Mouse (Mus musculus) layer of hippocampus, postnatal 25 days (tissue): ENCODE results near the gene Fhdc1. TPM values are rescaled to one million over a fixed set of nuclear protein-coding genes. Genes with fewer than 3 reads are reported as not detected.

ENCODE experiments used
- DNase-seq, 2 experiments: peaks; one replicate each; pipeline ENCODE4 v3.0.0; 2022; ENCODE audit warnings: mixed read lengths in 2 of 2, low spot score in 1 of 2; ENCODE audit errors: extremely low spot score in 1 of 2
- total RNA-seq, 2 experiments: library from RNA; stranded (reverse); gene quantifications; 2 replicates each; pipeline ENCODE4 v1.2.3; 2021

Gene Fhdc1
- total RNA-seq, 2 experiments from 2014 or later = 2.0 to 2.9 TPM

DNA sequence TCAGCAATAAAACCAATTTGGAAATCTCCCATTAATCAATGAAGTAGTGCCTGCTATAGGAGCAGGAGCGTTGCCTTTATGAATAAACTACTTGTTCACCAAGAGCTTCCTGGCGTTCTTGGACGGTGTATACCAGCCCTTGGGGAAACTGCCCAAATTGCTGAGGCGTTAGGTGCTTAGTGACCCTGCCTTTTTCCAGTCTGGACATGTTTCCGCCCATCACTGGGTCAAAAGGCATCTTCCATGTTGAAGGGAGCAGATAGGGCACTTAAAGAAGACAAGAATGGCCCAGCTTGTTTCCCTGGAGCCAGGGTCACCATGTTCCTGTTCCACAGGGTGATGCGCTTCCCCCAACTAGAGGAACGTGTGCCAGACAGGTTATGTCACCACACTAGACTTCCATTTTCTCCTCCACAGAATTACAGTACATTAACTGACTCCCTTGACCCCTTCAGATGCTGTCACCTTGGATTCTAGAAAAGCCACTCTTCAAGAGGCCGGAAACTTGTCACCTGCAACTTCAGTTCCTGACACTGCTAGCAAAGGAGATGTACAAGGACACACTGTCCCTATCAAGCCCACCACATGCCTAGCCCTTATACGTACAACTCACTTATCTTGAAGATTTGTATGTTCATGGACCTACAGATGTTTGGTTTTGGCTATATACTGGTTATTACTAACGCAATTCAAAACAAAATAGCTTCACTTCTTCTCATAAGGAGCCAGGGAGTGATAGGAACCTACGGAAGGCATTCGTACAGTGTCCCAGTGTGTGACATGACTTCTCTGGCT, 5.1 kb downstream of the Fhdc1 start:
- no peak for DNase-seq

DNA sequence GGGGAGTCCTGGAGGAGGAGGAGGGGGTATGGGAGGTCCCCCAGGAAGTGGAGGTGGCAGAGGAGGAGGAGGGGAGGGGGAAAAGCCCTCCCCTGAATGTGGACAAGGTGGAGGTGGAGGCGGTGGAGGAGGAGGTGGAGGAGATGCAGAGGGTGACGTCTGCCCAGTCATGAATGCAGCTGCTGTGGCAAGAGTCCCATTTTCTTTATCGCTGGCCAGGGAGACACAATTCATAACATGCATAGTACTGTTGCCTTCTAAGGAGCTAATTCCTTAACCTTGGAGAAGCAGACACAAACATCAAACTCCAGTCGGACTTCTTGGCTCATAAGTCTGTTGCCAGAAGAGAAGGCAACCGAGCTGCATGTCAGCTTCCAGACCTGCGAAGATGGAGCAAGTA, 5.8 kb downstream of the Fhdc1 start:
- no peak for DNase-seq

DNA sequence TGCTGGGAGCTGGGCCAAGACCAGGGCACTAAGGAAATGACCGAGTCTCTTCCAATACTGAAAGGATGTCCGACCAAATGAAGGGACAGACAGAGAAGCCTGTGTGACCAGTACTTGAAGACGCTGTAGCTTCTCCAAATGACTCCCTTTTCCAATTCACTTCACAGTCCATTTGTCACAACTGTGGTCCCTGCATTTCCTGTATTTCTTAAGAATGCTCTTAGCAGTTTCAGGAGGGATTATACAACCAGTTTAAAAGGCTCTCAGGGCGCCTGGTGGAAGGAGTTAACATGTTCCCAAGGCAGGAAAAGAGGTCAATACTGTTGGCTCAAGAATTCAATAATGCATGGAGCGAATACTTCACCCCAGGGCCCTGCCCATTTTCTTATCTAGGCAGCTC, 7.3 kb downstream of the Fhdc1 start:
- no peak for DNase-seq

DNA sequence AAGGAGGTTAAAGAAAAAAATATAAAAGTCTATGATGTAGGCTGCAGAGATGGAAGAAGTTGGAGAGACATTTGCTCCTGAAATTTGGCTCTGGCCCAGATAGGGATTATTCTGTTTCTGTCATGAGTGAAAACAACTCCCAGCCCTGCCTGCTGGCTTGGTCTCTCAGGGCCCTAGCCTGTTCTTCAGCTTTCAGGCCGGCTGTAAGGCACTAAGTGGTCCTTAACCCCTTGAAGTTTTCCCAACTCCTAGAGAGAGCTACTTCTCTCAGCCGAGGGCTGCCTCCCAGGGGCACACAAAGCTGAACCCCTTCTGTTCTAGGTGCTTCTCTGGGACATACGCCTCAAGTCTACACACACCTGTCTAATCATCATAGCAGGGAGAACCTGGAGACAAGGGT, 7.7 kb downstream of the Fhdc1 start:
- no peak for DNase-seq

DNA sequence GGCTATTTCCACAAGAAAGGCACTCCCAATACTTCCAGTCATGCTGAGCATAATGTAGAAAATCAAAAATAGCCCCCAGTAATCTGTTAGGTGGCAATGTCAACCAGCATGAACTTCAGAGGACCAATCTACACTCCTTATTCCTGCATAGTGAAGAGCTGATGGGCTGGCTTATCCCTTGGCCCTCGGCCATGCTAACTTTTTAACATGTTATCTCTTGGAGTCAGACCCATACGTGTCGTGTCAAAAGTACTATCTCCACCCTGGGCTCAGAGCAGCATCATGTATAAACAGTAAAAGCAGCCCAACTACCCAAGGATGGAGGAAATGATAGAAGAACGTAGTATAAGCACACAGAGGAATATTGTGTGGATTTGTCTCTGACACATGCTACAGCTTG, 9.1 kb downstream of the Fhdc1 start:
- DNase-seq = no peak

DNA sequence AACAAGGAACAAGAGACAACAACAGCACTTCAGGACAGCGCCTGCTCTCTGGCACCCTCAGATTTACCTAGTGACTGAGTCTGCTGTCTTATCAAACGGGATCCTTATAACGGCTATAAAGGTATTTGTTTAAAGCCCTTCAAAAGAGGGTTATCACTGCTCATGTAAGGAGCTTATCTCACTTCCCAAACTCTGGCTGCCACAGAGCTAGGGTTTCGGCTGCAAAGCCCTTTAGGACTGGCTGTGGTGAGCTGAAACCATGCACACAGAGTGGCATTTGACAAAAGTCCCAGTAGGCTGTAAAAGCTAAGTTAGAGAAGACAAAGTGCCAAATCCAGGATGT, 12.1 kb downstream of the Fhdc1 start:
- DNase-seq = no peak

DNA sequence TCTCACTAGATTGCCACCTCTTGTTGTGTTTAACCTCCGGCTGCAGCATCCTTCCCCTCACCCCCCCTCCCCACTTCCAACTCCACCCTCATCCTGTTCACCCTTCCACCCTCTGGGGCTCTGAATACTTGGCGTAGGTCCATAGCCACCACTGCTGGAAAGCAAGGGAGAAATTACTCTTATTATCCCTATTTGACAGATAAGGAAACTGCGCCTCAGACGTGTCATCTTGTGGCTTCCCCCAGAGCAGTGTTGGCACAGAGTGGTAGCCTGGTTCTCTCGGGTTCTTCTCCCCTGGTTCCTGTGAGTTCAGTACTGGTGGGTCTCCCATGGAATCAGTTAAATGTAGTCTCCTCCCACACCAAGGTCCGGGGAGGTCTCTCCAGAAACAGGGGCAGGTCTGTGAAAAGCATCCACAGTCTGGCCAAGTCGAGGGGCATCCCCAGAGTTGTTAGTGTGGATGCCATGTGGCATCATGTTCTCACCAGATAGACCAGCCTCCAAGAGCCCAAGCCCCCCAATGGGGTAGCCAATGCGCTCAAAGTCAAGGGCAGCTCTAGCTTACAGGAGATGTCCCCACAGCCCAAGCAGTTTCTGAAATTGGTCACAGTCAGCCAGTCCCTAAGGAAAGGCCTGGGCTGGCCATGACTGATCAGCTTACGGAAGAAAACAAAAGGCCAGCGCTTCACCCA, 12.7 kb downstream of the Fhdc1 start:
- DNase-seq = no peak

DNA sequence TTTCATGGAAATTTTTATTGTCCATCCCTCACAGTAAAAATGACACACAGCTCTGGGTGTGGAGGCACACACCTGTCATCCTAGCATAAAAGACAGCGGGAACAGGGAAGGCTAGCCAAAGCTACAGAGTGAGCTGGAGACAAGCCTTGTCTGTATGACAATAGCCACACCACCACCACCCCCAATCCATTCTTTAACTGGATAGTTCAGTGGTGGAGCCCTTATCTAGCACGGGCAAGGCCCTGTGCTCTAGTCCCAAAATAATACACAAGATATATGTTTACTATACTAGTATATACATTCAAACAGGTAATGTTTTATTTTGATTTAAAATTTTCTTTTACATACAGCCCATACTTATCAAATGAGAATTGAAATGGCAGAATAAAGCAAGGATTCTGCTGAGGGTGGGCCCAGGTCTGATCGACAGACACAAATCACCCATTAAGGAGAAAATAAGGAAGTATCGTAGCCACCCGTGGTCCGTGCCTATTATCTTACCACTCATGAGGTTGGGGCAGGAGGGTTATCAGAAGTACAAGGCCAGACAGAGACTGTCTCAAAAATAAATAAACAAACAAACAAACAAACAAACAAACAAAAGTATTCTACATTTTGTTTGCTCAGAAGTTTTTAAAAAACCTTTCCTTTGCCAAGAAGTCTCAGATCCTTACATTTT, 14.3 kb downstream of the Fhdc1 start:
- no peak for DNase-seq

DNA sequence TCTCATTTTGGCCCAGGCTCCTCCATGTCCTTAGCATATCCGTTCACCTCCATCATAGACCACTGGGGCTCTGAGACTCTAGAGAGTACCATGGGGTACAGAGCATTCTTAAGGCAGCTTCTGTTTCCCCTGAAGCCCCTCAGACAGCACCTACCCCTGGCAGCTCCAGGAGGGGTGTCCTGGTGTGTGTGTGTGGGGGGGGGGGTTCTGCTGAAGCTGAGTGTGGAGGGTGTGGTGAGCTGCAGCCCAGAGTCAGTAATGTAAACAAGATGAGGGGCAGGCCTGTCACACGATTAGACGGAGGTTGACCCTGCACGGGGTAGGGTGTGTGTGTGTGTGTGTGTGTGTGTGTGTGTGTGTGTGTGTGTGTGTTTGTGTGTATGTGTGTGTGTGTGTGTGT, 18.5 kb downstream of the Fhdc1 start:
- no peak for DNase-seq

DNA sequence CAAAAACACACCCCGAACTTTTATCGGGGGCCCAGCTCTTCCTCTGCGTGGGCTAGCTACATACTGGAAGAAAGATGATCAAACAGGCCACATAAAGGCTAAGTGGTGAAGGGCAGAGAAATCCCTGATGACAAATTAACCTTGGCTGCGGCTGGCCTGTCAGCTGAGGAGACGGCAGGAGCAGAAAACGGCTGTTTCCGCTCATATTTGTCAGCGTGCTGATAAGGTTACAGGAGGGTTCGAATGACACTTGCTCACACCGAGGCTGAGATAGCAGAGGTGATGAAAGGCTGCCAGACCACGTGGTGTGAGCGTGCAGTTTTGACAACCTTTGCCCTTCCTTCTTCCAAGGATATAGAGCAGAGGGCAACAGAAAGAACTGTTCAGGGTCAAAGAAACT, 19.3 kb downstream of the Fhdc1 start:
- no peak for DNase-seq

DNA sequence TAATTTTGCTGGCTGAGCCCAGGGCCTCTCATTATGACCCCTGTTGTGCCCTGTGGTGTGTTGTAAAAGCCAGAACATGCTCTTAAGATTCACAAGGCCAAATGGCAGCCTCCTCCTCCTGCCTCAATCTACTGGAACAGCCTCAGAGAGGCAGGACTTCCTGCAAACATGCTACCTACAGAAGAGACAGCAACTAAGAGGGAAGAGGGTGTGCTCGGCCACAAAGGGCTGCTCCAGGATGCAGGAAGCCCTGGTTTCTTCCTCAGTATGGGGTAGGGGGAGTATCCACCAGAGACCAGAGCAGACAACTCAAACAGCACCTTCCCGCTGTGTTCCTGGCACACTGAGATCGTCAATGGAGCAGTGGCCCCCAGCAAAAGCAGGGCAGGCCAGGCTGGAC, 19.7 kb downstream of the Fhdc1 start:
- DNase-seq = no peak

DNA sequence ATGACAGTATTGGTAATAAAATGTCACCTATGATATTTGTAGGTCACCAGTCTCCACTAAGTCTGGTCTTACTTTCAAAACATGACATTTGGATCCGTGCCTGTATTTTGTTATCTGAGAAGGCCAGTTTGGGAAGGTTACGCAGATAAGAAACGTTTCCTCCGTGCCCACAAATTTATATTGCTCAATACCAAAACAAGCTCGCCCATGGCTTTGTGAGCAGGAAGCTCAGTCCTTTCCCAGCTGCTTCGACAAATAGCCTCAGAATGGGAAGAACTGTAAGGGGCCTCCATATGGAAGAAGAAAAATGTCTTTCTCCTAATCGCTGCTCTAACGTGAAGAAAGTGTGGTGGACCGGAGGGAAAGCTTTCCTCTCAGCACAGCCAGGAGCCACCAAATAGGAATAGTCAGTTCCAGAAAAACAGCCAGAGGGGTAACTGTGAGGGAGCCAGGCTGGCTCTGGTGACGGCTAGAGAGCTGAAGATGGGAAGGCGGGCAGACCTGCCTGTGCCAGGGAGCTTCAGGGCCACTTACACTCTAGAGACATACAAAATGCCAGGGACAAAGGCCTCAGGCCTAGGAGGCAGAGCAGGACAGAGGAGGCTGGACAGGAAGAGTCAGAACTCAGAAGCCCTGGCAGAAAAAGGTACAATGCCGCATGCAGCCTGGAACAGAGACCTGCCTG, 24.4 kb downstream of the Fhdc1 start:
- no peak for DNase-seq

DNA sequence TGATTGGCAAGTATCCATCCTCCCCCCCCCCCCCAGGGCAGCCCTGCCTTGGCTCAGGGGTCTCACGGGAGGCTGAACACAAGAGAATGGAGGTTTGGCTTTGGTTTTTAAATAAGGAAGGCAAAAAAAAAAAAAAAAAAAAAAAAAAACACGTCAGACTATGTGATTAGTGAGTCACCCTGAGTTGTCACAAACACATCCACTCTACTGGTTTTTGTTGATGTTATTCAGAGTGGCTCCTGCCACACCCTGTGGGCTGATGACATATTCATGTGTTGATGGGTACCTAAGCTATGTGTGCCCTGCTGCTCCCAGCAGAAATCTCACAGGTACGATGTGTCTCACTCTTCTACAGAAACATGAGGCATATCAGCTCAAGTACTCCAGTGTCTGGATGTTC, 29.6 kb downstream of the Fhdc1 start:
- no peak for DNase-seq

DNA sequence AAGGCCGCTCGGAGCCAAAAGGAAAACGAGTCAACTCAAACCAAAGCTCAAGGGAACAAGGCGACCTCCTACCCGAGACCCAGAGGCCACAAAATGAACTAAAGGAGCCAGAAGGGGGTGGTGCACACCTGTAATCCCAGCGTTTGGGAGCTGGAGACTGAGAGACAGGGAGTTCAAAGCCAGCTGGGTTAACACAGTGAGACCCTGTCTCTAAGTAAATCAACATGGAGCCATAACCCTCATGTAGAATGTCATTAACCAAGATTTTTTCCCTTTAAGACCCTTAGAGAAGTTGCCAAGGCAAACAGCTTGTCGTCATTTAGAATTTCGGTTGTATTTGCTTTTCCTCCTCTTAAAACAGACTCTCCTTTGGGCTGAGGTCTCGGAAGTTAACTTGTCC, 31.2 kb downstream of the Fhdc1 start:
- no peak for DNase-seq

DNA sequence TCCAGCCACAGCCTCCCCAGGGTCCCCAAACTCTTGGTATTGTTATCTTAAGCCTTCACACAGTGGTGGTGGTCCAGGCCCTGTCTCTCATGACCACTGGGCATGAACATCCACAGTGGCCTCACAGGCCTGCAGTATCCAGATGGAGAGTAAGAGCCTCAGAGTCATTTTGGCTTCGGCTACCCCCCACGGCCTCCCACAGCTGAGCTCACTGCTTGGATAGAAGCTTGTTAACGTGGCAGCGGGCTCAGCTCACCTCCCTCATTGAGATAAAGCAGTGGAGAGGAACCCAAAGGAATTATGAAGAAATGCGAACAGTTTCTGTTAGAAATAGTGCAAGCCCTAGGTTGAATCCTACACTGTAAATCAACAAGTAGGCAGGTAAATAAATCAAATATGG, 32.4 kb downstream of the Fhdc1 start:
- DNase-seq = no peak

DNA sequence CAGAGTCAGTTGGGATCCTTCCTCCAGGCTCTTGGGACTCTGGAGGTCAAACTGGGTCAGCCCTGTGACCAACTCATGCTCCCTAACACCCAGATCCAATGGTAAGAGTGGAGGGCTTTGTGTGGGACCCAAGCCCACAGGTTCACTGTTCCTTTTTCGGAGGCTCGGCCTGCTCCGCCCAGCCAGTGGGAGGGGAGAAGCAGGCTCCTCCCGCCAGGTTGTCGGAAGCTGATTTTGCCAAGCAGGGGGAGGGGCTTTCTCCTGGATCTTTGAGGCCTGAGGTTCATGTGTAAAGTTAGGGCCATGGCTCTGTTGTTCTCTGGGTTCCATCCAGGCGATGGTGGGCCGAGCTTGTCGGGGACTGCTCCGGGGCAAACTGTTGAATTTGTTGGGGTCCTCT, 34.4 kb downstream of the Fhdc1 start:
- no peak for DNase-seq

DNA sequence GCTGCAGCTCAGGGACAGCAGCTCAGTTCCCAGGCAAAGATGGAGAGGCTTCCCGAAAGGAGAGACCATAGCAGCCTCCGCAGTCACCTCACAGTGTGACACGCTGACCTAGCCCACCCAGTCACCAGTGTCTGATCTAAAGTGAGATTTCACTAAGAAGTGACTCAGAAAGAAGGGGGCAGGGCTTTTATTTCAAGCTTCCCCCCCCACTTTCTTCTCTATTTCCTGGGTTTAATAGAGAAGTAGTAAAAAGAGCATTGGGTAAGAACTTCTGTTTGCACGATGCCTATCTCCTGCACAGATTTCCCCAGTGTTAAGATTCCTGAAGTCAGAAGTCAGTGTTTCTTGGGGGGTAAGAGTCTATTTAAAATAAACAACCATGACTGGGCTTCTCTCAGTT, 37.3 kb downstream of the Fhdc1 start:
- DNase-seq = no peak

DNA sequence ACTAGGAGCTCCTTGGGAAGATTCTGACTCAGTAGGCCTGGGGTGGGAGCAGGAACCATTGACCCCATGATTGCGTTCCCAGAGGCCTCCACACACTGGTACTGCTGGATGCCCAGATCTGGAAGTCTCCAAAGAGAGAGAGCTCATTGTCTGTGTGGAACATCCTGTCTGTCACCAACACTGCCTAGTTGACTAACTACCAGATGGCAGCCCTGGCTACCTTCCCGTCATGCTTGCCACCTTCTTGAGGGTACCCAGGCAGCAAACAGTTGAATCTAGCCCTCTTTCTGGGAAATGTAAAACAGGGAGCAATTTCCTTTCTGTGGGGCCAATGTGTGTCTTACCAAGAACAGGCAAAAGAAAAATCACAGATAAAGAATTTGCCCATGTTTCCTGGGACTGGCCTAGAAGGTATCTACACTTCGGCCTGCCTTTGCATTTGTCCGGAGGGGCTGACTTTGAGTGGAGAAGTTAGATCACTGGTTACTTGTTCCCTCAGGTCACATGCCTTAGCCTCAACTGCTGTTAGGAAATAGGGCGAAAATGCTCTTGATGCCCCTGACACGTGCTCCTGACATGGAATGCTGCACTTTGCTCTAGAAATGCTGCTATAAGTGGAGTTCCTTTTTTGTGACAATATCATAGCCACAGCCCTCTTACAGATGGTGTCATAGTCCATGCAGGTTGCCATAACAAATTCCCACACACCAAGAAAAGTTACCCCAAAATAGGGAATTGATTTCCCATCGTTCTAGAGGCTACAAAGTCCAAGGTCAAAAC, 40.6 kb downstream of the Fhdc1 start:
- DNase-seq = peak in 1 of 2 experiments; percentile 54

DNA sequence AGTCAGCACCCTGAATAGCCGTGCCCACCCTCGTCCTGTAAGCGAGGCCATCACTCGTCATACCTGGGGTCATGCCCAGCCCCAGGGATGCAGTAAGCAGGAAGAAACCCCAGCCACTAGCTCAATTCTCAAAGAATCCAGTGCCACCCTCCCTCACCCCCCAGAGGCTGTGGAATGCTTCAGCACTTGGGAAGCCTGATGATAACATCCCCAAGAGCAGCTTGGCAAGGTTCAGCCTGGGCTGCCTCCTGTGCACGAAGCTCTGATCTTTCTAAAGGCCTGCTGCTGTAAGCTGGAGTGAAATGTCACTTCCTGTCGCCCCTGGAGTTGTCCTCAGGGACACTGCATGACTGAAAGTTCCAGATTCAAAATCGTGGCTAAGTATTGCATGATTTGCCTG, 41.4 kb downstream of the Fhdc1 start:
- DNase-seq = no peak

DNA sequence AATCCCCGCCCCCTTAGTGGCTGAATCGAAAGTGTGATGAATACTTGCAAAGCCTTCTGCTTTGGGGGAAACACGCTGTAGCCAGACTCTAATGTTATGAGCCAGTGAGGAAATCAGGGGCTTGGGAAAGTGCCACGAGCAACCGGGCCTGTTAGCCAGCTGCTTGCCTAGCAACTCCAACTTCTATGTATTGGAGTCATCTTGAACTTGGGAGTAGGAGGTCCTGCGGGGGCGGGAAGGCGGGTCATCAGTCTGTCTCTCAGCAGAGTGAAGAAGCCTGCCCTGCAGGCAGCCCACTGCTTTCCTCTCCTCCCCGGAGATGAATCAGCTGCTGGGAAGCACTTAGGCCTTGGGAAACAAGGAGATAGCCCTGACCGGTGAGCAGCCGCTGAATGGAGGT, 42.1 kb downstream of the Fhdc1 start:
- peak in 1 of 2 experiments; percentile 46 for DNase-seq
